Mouse (Mus musculus) adrenal gland, postnatal 25 days (tissue): Measurements from ENCODE around the gene Gm17416. TPM values are rescaled to one million over a fixed set of nuclear protein-coding genes. Genes with fewer than 3 reads are reported as not detected.

ENCODE experiments used
- DNase-seq: peaks from one replicate; pipeline ENCODE4 v3.0.0; 2021; ENCODE audit warnings: mixed read lengths
- long read RNA-seq: library from polyadenylated mRNA; stranded (forward); transcript quantifications from one replicate; pipeline ENCODE4 v2.0.0, GENCODE M21; 2021
- total RNA-seq: library from RNA; stranded (reverse); gene quantifications from 2 replicates; pipeline ENCODE4 v1.2.3, GENCODE M21; 2021

Gene Gm17416
- not detected in 2 replicates for total RNA-seq
- long read RNA-seq, result 0 reads

GRCm38 (mm10) chr2:152569038-152569437, at the start of gene Gm17416:
TSS of gene Gm17416 (plus strand) at chr2:152569338.
- no peak for DNase-seq

- no peak for DNase-seq
These were observed 29.0 kb upstream of the Gm17416 start, which contains the start of gene Defb29 for GRCm38 (mm10) chr2:152539944-152540710. TSS of gene Defb29 (minus strand) at chr2:152540098.

GRCm38 (mm10) chr2:152541979-152542378, 27.2 kb upstream of the Gm17416 start:
- DNase-seq, result no peak

- DNase-seq, result no peak
These were observed 26.2 kb upstream of the Gm17416 start for GRCm38 (mm10) chr2:152542897-152543296.

GRCm38 (mm10) chr2:152543478-152543877, 25.7 kb upstream of the Gm17416 start:
- no peak for DNase-seq

GRCm38 (mm10) chr2:152544691-152545090, 24.4 kb upstream of the Gm17416 start:
- peak; percentile 61 for DNase-seq

GRCm38 (mm10) chr2:152548124-152548523, 21.0 kb upstream of the Gm17416 start:
- DNase-seq, result no peak

GRCm38 (mm10) chr2:152553774-152554423, 15.2 kb upstream of the Gm17416 start:
- peak; percentile 66 for DNase-seq

- DNase-seq, result no peak
These were observed 12.5 kb upstream of the Gm17416 start for GRCm38 (mm10) chr2:152556655-152557054.

- no peak for DNase-seq
These were observed 743 bp downstream of the Gm17416 start for GRCm38 (mm10) chr2:152569881-152570280.

GRCm38 (mm10) chr2:152570313-152570712, 1.2 kb downstream of the Gm17416 start:
- DNase-seq, result no peak

GRCm38 (mm10) chr2:152572114-152572794, 3.1 kb downstream of the Gm17416 start, which contains the start of gene Defb21:
TSS of gene Defb21 (plus strand) at chr2:152572744.
- no peak for DNase-seq

- no peak for DNase-seq
These were observed 4.3 kb downstream of the Gm17416 start for GRCm38 (mm10) chr2:152573484-152573883.

GRCm38 (mm10) chr2:152580107-152580506, 11.0 kb downstream of the Gm17416 start, which contains the start of gene Defb19:
TSS of gene Defb19 (minus strand) at chr2:152580312.
- DNase-seq, result no peak

GRCm38 (mm10) chr2:152580612-152581011, 11.5 kb downstream of the Gm17416 start:
- DNase-seq, result no peak

- DNase-seq, result peak; percentile 26
These were observed 17.9 kb downstream of the Gm17416 start for GRCm38 (mm10) chr2:152586926-152587560.

- no peak for DNase-seq
These were observed 19.3 kb downstream of the Gm17416 start for GRCm38 (mm10) chr2:152588450-152588849.

- DNase-seq, result no peak
These were observed 19.9 kb downstream of the Gm17416 start for GRCm38 (mm10) chr2:152589021-152589420.

GRCm38 (mm10) chr2:152599299-152599698, 30.2 kb downstream of the Gm17416 start, which contains the start of gene Defb45:
TSS of gene Defb45 (minus strand) at chr2:152599399.
- DNase-seq, result no peak

- DNase-seq, result no peak
These were observed 30.9 kb downstream of the Gm17416 start for GRCm38 (mm10) chr2:152600076-152600475.

- no peak for DNase-seq
These were observed 32.3 kb downstream of the Gm17416 start for GRCm38 (mm10) chr2:152601275-152601960.

GRCm38 (mm10) chr2:152604057-152604456, 34.9 kb downstream of the Gm17416 start, which contains the start of gene Defb36:
TSS of gene Defb36 (plus strand) at chr2:152604327.
- peak; percentile 78 for DNase-seq
